Mouse (Mus musculus) spleen, postnatal 10 days (tissue): ENCODE results near the gene BC005561.
A peak's percentile ranks its signal among the peaks of the same experiment; 100 is the strongest.
"Not testable (repeated sequence)": the region's sequence is repeated elsewhere in the genome, so short reads cannot be mapped to it uniquely, and the experiment has no call there.

Source experiments
- DNase-seq, 2 experiments: peaks; one replicate each; pipeline ENCODE4 v3.0.0; 2021 to 2022; ENCODE audit warnings: low spot score in 2 of 2

The BC005561 gene

DNA sequence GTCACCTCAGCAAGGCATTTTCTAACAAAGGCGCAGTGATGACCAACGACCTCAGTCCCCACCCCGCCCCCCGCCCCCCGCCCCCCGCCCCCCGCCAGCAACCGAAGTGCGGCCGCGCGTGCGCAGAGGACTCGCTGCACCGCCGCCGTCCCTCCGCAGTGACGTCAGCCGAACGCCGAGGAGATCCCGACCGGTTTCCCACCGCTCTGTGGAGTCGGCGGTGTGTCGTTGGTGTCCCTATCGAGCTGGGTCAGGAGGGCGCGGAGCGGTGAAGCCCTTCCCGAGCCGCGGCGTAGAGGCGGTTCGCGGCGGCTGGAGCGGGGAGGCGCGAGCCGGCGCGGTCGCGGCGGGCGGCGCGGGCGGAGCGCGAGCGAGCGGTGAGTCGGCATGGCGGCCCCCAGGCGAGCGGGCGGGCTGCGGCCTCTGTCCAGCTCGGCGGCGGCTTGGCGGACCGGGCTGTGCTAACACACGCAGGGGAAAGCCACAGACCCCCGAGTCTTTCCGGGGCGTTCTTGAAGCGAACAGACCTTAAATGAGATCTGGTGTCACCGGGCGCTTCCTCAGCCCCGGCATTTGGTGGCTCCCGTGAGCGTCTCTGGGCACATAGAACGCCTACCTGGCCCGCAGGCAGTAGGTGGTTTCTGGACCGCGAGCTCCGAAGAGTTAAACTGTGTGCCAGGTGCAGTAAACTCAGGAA, at the start of gene BC005561:
Gene BC005561 (plus strand): TSS at position 158 of the 697 bp plus-strand sequence.
- peak; percentile 67 to 80 for DNase-seq

DNA sequence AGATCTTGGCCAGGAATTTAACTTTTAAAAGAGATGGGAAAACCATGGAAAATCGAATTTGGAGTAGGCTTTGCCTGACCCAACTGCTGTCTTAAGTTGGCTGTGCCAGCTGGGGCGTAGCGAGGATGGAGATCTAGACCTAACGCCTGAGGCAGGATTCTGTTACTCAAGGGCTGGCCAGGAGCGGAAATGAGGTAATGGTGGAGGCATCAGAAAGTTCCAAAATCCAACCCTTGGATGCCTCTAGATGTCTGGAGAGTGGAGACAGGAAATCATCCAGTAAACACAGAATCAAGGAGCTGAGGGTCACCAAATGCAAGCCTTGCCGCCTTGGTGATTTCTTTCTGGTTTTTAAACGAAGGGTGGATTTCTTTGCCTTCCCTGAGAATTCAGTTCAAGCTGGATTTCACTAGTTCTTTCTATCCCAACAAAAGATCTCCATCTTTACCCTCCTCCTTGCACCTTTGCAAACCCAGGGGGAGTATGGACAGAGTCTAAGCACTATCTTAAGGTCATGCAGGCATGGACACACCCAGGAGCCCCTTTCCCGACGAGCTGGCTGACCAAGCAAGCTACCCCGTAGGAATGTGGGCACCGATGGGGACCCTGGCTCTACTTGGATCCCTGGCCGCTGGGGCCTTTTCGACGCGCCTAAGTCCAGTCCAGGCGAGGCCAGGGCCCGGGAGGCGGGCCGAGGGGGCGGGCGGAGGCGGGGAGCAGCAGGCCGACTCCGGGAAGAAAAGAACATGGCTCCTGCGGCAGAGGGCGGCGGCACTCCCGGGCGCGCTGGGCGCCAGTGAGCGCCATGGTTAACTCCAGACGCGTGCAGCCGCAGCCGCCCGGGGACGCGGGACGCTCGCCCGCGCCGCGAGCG, 49.1 kb upstream of the BC005561 start, which contains the start of gene Pkd2:
Gene Pkd2 (plus strand): TSS at position 619 of the 874 bp plus-strand sequence.
- peak in 1 of 2 experiments; percentile 19 for DNase-seq

DNA sequence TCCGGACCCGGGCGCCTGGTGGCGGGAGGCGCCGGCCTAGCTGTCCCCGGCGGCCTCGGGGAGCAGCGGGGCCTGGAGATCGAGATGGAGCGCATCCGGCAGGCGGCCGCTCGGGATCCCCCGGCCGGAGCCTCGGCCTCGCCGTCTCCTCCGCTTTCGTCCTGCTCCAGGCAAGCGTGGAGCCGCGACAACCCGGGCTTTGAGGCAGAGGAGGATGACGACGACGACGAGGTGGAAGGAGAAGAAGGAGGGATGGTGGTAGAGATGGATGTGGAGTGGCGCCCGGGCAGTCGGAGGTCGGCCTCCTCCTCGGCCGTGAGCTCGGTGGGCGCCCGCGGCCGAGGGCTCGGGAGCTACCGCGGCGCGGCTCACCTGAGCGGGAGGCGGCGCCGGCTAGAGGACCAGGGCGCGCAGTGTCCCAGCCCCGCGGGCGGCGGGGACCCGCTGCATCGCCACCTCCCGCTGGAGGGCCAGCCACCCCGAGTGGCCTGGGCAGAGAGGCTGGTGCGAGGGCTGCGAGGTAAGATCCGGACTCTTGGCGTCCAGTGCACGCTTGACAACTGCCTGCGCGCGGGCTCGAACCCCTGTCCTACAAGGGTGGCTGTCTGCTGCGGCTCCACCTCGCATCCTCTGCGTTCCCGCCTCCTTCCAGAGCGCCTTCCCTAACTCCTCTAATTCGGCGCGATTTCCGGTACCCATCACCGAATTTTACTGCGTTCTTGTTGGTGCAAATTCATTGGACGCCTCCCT, 48.3 kb upstream of the BC005561 start:
- peak in 1 of 2 experiments; percentile 13 for DNase-seq

DNA sequence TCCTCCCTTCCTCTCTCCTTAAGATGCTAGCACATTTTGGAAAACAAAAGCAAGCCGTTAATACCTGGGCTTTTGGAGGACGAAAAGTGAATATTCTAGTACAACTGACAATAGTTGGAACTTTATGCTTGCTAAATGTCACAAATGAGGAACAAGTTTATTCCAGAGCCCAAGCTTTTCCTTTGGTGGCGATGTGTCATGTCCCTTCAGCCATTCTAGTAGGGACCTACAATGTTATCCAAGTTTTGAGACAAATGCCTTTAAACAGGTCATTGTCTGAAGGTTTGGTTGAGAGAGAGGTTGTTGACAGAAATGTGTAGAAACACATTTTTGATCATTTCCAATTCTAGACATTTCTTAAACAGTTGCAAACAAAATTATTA, 47.7 kb upstream of the BC005561 start:
- DNase-seq = no peak

DNA sequence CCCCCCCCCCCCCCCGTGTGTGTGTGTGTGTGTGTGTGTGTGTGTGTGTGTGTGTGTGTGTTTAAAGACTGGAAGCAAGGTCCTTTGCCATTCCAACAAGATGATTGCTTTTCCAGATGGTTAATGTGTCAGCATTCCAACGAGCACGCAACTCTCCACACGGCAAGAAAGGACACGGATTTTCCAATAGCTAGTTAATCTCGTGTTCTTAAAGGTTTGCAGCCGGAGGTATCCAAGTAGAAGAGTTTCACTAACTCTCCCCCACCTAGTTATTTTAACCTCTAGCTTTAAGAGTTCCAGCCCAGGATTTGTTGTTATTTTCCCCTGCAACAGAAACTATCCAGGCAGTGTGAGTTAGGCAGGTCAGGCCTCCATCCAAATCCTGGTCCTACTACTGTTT, 47.3 kb upstream of the BC005561 start:
- DNase-seq = no peak

DNA sequence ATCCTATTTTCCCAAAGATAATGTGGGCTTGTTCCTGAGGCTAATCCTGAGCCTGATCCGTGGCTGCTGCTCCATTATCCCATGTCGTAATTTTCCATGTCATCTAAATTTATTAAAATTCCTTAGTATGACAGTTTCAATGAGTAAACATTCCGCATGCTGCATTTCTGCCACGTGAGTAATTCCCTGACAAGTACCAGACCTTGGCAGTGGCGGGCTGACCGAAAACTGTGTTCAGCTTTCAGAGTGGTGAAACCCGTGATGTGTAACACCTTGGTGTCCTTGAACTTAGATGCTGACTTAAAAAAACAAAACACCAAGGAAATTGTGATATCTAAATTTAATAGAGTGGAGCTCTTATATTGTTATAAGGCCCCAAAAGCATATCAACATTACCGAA, 42.9 kb upstream of the BC005561 start:
- DNase-seq = no peak

DNA sequence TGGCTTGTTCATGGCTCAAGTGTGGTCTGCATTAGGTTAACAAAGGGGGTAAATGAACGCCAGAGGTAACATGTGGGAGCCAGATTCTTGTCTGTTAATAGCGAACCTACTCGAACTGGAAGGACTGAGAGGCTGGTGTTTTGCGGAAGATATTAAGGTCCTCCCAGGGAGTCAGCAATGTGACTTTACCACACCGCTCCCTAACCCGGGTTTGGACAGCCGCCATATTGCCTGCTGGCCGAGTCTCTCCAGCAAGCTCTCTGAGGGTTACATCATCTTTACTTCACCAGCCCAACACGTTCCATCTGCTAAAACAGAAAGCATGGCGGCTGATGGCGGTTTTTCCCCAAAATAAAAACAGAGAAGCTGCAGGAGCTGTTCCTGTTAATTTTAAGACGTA, 42.4 kb upstream of the BC005561 start:
- no peak for DNase-seq

DNA sequence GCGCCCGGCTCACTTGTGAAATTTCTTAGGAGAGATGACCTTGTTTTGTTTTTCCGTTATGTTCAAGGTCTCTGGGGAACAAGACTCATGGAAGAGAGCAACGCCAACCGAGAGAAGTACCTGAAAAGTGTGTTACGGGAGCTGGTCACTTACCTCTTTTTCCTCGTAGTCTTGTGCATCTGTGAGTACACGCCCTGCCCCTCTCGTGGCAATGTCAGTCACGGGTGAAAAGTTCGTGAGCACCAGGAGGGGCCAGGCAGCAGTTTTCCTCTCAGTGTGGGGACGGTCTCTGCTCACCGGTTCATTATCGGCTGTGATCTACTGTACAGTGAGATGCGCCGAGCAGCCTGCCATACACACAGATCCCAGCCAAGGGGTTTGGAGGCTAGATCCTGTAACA, 41.3 kb upstream of the BC005561 start:
- DNase-seq = no peak

DNA sequence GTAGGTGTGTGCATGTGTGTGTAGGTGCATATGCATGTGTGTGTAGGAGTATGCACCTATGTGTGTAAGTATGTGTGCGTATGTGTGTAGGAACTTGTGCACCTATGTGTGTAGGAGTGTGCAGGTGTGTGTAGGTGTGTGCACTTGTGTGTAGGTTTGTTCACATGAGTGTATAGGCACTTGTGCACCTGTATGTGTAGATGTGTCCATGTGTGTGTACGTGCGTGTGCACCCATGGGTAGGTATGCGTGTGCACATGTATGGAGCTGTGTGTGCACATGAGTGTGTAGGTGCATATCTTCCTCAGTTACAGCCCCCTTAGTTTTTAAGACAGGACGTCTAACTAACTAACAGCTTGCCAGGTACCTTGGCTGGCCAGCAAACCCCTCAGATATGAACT, 39.6 kb upstream of the BC005561 start:
- no peak for DNase-seq

DNA sequence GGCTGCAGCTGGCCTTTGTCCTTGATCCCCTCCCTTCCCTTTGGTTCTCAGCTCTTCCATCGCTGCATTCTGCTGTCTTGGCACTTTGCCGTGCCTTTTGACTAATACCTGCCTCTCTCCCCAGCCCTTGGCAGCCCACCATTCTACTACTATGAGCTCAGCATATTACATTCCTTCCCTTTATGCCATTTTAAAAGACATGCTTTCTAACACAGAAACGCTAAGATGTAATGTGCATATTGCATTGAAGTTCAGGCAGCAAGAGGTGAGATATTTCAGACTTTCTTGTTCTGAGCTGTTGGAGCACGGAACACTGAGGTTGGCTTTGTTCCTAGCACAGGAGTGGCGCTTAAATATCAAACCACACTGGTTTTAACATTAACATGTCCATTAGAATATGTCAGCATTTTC, 37.2 kb upstream of the BC005561 start:
- DNase-seq = no peak

DNA sequence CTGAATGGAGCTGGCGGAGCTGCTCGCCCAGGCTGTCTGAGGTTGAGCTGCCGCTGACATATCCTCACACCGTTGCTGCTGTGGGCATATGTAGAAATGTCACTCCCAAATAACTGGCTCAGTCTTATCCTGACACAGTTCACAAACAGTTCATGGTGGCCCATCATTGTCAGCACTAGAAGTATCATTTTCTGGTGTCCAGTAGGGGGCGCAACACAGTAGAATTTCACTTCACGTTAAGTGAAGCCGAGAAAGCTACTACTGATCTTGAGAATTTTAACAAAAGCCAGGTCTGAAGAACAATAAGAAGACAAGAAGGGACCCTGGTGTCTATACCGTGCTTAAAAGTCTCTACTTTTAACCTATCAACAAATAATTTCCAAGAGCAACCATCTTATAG, 35.8 kb upstream of the BC005561 start:
- no peak for DNase-seq

DNA sequence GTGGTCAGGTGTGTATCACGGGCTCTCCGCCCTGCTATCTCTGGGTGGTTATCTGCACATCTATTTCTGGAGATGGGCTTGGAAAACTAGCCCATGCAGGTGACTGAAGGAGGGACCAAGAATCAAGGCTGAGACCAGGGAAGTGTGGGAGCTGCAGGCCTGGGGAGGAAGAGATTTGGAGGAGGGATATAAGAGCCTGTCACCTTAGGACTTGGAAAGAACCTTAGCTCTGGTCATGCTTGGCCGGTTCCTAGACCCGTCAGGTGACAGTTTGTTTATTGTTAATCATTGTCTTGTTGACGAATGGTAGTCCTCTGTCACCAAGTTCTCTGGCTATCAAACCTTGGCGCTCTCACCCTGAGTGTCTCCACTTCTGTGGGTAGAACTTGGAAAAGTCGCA, 27.8 kb upstream of the BC005561 start:
- DNase-seq = no peak

DNA sequence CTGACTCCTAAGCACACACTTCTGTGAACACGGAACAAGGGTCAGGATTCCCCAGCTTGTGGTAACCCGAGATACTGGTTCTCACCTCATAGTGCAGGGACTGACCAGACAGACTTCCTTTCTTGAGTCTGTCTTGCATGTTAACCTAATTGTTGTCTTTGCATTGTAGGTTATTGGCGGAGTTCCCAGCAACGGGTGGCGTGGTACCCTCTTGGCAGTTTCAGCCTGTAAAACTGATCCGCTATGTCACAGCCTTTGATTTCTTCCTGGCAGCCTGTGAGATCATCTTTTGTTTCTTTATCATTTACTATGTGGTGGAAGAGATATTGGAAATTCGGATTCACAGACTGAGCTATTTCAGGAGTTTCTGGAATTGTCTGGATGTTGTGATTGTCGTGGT, 25.3 kb upstream of the BC005561 start:
- no peak for DNase-seq

DNA sequence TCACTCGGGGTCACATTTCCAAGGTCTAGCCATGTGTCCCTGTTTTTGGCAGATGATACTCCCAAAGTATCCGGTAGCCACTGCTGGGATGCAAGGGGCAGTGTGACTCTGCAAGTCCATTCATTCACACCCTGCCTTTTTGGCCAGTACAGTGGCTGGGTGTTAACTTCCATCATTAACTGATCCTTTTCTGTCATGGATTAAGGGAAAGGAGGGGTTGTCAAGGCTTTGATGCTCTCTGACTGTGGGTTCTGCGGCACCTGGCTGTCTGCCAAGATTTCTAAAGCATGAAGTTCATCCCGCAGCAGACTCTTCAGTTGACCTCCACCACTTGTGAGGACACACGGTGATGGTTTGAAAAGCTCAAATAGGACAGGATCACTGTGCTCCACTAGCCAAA, 16.6 kb upstream of the BC005561 start:
- no peak for DNase-seq

DNA sequence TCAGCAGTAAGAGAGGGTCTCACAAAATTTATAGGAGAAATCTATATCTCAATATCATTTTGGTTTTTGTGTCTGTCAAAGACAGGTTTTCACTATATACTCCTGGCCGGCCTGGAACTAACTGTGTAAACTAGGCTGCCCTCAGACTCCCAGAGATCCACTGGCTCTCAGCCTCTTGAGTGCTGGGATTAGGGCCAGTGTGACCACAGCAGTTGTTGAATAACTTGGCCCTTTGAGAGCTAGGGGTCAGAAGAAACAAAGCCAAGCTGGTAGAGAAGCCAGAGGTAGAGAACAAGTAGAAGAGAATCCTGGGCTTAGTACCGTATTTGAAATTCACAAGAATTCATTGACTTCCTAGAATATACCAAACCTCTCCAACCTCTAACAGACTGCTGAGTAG, 3.3 kb upstream of the BC005561 start:
- DNase-seq = no peak

DNA sequence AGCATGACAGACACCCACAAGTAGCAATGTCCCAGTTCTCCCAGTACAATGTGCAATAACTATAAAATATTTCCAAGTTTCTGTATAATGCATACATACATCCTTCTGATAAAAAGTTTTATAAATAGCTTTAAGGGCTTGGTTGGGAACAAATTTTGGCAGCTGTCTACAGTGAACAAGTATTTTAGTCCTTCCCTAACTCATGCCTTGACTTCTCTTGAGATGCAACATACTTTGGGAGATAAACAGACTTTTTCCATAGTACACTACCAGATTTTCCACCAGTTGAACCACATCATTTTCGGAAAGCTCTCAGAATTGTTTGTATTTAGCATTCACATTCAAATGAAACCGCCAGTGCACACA, 340 bp upstream of the BC005561 start:
- no peak for DNase-seq

DNA sequence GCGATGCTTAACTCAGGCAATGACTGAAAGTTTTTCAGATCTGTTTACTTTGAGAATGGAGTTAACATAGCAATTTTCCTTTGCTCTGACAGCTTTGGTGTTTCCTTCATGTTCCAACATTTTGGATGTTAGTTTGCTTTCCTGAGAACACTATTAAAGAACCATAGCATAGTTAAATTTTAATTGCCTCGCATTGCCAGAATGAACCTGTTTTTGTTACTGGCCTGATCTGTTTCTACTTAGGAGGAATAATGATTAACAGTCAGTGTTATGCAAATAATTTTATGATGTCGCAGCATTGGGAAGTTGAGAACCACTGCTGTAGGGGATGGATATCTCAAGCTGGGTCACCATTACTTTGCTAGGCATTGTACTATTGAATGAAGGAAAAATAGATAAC, 3.1 kb downstream of the BC005561 start:
- DNase-seq = no peak

DNA sequence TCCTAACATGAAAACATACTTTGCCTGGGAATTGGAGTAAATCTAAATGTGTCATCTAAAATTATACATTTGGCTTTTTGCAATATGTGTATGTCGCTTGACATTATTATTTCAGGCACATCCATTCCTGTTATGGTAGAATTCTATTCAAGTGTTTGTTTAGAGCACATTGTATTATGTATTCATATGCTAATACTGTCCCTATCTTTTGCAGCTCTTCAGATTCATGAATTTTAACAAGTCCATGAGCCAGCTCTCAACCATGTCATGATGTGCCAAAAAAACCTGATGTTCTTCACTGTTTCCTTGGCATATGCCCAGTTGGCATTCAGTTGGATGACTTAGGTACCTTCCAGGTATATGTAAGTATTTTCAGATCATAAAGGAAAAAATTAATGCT, 30.5 kb downstream of the BC005561 start:
- DNase-seq = no peak

DNA sequence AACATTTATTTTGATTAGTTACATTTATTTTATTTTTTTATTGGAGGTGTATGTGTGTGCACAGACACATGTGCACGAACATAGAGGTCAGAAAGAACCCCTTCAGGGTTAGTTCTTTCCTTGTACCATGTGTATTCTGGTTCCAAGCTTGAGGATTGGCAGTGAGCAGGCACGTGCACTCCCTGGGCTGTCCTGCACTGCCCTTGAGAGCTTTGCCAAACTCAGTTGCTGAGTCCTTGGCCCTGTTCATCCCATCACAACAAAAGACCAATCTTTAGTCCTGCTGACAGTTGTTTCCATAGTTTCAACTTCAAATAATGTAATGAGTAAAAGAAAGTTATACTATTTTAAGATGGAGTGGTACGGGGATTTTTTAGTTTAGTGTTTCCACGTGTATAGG, 31.2 kb downstream of the BC005561 start:
- DNase-seq = no peak

DNA sequence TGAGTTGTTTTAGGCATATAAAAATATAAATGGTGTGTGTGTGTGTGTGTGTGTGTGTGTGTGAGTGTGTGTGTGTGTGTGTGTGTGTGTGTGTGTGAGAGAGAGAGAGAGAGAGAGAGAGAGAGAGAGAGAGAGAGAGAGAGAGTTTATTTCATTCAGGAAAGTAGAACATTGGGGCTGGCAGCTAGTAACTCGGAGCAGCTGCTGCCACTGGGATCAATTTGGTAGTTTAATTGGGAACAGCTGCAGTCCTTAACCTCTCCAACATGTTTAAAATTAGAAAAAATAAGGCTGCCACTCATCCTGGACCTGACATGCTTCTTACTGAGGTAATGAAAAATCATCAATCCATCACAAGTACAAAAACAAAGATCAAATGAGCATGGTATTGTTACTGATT, 59.9 kb downstream of the BC005561 start:
- not testable (repeated sequence) for DNase-seq

DNA sequence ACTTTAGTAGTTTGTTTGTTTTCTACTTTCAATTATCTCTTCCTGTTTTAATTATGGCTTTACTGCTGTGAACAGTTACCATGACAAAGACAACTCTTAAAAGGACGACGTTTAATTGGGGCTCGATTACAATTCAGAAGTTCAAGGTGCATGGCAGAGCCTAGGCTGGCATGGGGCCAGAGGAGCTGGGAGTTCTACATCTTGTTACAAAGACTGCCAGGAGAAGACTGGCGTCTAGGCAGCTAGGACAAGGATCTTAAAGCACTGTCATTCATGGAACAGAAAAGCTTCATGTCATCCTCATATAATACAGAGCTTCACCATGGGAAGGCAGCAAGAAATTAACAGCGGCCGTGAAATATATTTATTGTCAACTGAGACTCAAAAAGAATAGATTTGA, 62.6 kb downstream of the BC005561 start:
- peak in 1 of 2 experiments; percentile 31 for DNase-seq

DNA sequence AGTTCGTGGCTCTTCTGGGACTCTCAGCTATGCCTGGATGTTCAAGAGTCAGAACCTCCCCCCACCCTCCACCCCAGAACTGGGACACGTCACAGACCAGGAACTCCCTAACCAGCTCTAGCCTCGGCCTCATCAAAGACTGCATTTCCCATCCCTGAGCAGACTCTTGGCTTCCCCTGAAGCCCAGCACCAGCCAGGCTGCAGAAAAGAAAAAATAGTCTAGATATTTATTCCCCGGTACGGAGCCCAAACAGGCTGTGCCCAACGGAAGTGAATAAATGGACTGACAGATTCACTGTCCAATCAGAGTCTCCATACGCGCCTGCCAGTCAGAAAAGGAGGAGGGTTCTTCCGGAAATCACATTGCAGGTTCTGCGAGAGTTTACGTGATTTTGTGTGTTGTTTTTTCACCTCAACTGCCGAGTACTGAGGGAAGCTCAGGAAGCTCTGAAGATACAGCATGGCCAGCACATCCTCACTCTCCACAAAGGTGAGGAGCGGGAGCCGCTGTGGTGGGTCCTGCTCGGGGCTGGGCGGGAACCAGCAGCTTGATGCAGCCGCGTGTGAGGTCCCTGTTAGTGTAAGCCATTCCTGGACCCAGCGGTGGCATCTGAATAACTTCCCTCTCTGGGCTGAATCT, 63.2 kb downstream of the BC005561 start:
- DNase-seq = peak; percentile 64 to 76
